Mouse (Mus musculus) embryonic facial prominence, embryonic 15.5 days (tissue): ENCODE measurements around the gene Ebf1. TPM values are rescaled to one million over a fixed set of nuclear protein-coding genes. Genes with fewer than 3 reads are reported as not detected.

Experiments used
- ATAC-seq: fragments of 200-750 bp; cut with Nextera tagmentation; 2 replicates; pipeline ENCODE4 v1.8.0; 2017; ENCODE audit warnings: low read depth, moderate TSS enrichment; ENCODE audit not compliant: insufficient number of reproducible peaks, low FRiP score, low TSS enrichment
- H3K27ac ChIP-seq: fragments of 300-500 bp; sonication (generic); replicated peaks from 2 replicates; pipeline ENCODE4 v1.5.1; 2015; ENCODE audit warnings: mild to moderate bottlenecking, inconsistent platforms
- H3K27me3 ChIP-seq: fragments of 300-500 bp; sonication (generic); 2 replicates; pipeline ENCODE4 v1.6.1; 2015; ENCODE audit warnings: inconsistent platforms
- H3K36me3 ChIP-seq: fragments of 300-500 bp; sonication (generic); 2 replicates; pipeline ENCODE4 v1.6.1; 2015; ENCODE audit warnings: mild to moderate bottlenecking, inconsistent platforms
- H3K4me1 ChIP-seq: fragments of 300-500 bp; sonication (generic); 2 replicates; pipeline ENCODE4 v1.6.1; 2015; ENCODE audit warnings: inconsistent platforms
- H3K4me2 ChIP-seq: fragments of 300-500 bp; sonication (generic); replicated peaks from 2 replicates; pipeline ENCODE4 v1.6.1; 2015; ENCODE audit warnings: mild to moderate bottlenecking, inconsistent platforms
- H3K4me3 ChIP-seq: fragments of 300-500 bp; sonication (generic); replicated peaks from 2 replicates; pipeline ENCODE4 v1.5.1; 2015; ENCODE audit warnings: mild to moderate bottlenecking, inconsistent platforms
- H3K9ac ChIP-seq: fragments of 300-500 bp; sonication (generic); 2 replicates; pipeline ENCODE4 v1.6.1; 2015; ENCODE audit warnings: inconsistent platforms
- H3K9me3 ChIP-seq: fragments of 300-500 bp; sonication (generic); replicated peaks from 2 replicates; pipeline ENCODE4 v1.6.1; 2016; ENCODE audit warnings: inconsistent platforms
- WGBS: fragments of 180-500 bp; shearing (Covaris S2); methylation state at CpG from one replicate; pipeline ENCODE4 v1.1.7; 2015; 5-methylcytosine and 5-hydroxymethylcytosine counted together
- polyA plus RNA-seq: library from polyadenylated mRNA; unstranded; fragments of >200 nt; fragmentation: Nextera tagmentation; extraction: Ambion mirVana; gene quantifications from 2 replicates; pipeline ENCODE4 v1.2.1, GENCODE M21; 2015

Gene Ebf1
- polyA plus RNA-seq, 1 experiment from 2014 or later, result 65.7 TPM

DNA sequence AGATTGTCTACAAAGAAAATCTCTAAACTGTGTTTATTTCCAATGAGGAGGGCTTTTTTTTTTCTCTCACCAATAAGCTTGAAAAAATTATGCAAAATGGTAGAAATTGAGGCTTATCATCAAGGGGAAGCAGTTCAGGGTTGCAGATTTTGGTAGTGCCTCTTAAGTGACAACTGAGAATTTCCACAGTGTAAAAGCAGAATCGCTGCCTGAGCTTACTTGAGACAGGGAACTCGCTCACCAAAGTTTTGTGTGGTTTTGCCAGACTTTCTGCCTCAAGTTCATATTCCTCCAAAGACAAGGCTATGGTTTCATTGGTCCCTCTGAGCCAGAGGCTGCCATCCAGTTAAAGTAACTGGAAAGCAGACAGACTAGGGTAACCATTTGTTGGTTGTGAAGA lies 128.8 kb downstream of the Ebf1 start:
- H3K27ac ChIP-seq, result no peak overlapping the region
- no peak overlapping the region for H3K4me3 ChIP-seq
- H3K9ac ChIP-seq, result no peak overlapping the region
- no peak for ATAC-seq
- no peak overlapping the region for H3K4me2 ChIP-seq
- WGBS, result 88% methylated on average over 2 of the region's 2 CpGs
- no peaks in the 10 kb centered on the region for H3K9me3 ChIP-seq
- H3K4me1 ChIP-seq, result peaks cover 4% of the 10 kb centered on the region
- H3K27me3 ChIP-seq, result no peaks in the 10 kb centered on the region; the same call in 1 of the 2 replicates
- no peaks in the 10 kb centered on the region for H3K36me3 ChIP-seq

DNA sequence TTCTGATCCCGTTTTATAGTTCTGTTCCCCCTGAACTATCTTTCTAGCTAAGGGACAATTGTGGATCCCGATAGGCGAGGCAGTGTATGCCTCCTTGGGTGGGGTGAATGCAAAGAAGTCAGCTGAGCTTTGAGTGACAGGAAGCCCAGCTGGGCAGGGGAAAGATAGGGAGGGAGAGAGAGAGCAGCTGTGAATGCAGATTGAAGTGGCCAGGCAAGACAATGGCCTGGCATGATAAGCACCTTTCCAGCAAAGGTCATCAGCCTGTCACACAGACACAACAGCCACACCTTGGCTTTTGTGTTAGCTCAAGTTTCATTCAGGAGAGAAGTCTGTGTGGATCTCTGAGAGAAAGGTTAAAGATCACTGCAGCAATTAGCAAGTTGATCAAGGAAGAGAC lies 129.6 kb downstream of the Ebf1 start:
- H3K4me3 ChIP-seq, result no peak overlapping the region
- no peak overlapping the region for H3K4me2 ChIP-seq
- no peak overlapping the region for H3K9ac ChIP-seq
- no peaks in the 10 kb centered on the region for H3K4me1 ChIP-seq
- H3K9me3 ChIP-seq, result no peaks in the 10 kb centered on the region
- H3K27ac ChIP-seq, result no peak overlapping the region
- no peaks in the 10 kb centered on the region for H3K36me3 ChIP-seq
- 38% methylated on average over 3 of the region's 3 CpGs for WGBS
- ATAC-seq, result no peak
- no peaks in the 10 kb centered on the region for H3K27me3 ChIP-seq

DNA sequence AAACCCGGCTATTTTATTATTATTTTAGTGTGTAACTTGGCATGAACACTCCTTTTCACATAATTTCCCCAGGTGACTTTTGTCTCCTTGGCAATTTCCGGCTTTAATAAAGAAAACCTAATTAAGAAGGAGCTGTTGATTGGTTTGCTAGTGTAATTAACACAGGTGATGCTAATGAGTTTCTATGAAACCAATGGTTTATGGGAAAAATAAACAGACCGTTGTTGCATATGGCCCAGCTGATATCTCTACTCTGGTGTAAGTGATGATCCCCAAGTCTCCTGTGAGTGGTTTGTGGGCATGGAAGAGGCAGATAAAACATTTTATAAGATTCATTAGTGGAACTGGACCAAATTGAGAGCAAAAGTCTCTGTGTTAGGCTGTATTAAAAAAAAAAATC lies 132.2 kb downstream of the Ebf1 start:
- H3K4me1 ChIP-seq, result no peaks in the 10 kb centered on the region
- H3K9ac ChIP-seq, result no peak overlapping the region
- H3K4me3 ChIP-seq, result no peak overlapping the region
- no peaks in the 10 kb centered on the region for H3K27me3 ChIP-seq
- no peak overlapping the region for H3K4me2 ChIP-seq
- no peaks in the 10 kb centered on the region for H3K36me3 ChIP-seq
- H3K9me3 ChIP-seq, result no peaks in the 10 kb centered on the region
- ATAC-seq, result no peak
- no peak overlapping the region for H3K27ac ChIP-seq
- WGBS, result 82% methylated on average over 3 of the region's 3 CpGs

DNA sequence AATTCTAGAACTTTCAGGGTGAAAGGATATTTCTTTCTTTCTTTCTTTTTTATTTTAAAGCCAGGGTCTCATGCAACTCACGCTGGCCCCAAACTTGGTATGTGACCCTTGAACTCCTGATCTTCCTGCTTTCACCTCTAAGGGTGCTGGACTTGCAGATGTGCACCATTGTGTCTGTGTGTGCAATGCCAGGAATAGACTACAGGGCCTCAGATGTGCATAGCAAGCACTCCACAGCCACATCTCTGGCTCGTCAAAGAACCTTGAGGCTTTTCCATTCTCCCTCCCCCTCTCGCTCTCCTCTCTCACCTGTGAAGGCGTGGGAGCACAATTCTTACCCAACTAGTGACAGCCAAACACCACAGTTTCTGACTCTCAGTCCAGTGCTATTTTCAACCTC lies 137.2 kb downstream of the Ebf1 start:
- Histone ChIP-seq H3K9me3 (no peaks in the 10 kb centered on the region), H3K4me3 (no peak overlapping the region), H3K36me3 (no peaks in the 10 kb centered on the region), H3K27me3 (no peaks in the 10 kb centered on the region), H3K9ac (no peak overlapping the region), H3K27ac (no peak overlapping the region), H3K4me2 (no peak overlapping the region), H3K4me1 (no peaks in the 10 kb centered on the region)
- no peak for ATAC-seq
- WGBS, result 67% methylated on average over 4 of the region's 4 CpGs

DNA sequence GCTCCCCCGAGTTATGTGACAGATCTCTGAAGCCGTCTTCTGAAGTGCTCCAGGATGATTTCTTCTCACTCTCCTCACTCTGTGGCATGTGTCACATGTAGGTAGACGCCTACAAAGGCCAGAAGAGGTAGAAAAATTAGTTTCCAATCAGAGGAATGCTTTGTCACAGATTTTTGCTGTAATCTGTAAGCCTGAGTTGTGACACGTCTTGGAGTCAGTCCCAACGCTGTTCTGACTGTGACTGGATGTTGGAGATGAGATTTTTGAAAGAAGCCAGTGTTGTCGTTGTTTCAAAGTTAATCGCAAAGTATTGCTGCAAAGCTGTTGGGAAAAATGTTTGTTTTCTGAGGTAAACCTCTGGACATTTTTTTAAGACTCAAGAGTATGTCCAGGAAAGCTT lies 139.2 kb downstream of the Ebf1 start:
- no peak overlapping the region for H3K4me3 ChIP-seq
- ATAC-seq, result no peak
- WGBS, result 66% methylated on average over 7 of the region's 7 CpGs

DNA sequence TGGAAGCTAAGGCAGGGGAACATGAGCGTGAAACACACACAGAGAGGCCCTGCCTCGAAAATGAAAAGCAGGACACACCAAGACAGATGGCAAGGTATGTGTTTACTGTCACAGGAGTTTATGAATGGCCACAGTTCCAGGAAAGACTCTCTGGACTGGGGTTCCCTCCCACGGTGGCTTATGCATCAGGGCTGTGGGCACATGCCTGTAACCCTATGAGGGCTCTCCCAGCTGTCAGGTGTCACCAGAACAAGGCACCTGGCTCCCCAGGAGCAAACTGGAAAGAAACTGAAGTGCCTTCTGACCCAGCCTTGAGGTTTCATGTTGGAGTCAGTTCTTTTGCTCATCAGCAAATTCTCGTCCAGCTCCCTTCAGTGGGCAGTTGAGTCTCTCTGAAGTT lies 141.7 kb downstream of the Ebf1 start:
- WGBS, result 73% methylated on average over 4 of the region's 4 CpGs
- no peak overlapping the region for H3K27ac ChIP-seq
- no peaks in the 10 kb centered on the region for H3K9me3 ChIP-seq
- H3K4me3 ChIP-seq, result no peak overlapping the region
- H3K4me2 ChIP-seq, result no peak overlapping the region
- H3K4me1 ChIP-seq, result peaks cover 9% of the 10 kb centered on the region; the same call in 1 of the 2 replicates
- no peak for ATAC-seq
- no peak overlapping the region for H3K9ac ChIP-seq
- H3K27me3 ChIP-seq, result no peaks in the 10 kb centered on the region
- no peaks in the 10 kb centered on the region for H3K36me3 ChIP-seq

More for the DNA sequence above, 139.2 kb downstream of the Ebf1 start:
- H3K27ac ChIP-seq, result no peak overlapping the region
- no peak overlapping the region for H3K9ac ChIP-seq
- no peaks in the 10 kb centered on the region for H3K27me3 ChIP-seq
- H3K9me3 ChIP-seq, result no peaks in the 10 kb centered on the region
- no peaks in the 10 kb centered on the region for H3K36me3 ChIP-seq
- no peak overlapping the region for H3K4me2 ChIP-seq
- peaks cover 6% of the 10 kb centered on the region; the same call in 1 of the 2 replicates for H3K4me1 ChIP-seq

DNA sequence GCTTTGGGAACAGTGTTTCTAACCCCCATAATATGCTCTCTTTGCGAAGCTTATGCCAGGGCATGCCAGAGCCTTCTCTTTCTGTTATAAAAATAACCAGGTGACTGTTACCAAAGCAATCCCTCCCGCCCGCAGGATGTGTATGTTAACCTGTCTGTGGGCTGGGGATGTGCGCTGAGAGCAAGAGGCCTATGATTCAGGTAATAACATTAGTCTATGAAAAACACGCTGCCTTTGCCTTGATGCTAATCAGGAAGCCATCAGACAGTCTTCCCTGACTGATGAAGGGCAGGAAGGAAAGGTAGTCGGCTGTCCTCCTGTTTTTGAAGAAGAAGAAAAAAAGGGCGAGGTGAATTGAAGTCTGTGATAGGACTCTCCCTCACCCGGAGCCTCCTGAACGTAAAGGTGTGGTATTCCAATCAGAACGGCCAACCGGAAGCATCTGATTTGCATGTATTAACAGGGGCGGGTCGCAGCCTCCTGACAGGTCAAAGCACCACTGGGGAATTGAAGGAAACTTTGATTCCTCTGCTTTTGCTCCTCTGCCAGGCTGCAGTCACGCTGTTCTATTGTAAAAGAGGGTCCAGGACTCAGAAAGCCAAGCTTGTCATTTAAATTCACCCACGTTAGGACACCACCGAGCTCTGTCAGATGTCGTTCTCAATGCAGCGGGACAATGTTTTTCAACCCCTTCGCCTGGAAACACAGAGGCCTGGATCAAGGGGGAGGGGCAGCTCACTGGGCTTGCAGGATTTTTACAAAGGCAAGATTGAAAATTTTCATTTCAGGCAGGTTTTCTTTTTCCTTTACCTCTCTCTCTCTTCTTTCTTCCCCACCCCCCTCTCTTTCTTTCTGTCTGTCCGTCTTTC lies 144.2 kb downstream of the Ebf1 start:
- H3K36me3 ChIP-seq, result no peaks in the 10 kb centered on the region
- H3K4me3 ChIP-seq, result no peak overlapping the region
- no peak overlapping the region for H3K27ac ChIP-seq
- no peaks in the 10 kb centered on the region for H3K27me3 ChIP-seq
- H3K4me1 ChIP-seq, result peaks cover 9% of the 10 kb centered on the region; the same call in 1 of the 2 replicates
- WGBS, result 17% methylated on average over 20 of the region's 20 CpGs
- H3K9ac ChIP-seq, result no peak overlapping the region
- no peaks in the 10 kb centered on the region for H3K9me3 ChIP-seq
- no peak overlapping the region for H3K4me2 ChIP-seq
- no peak for ATAC-seq

DNA sequence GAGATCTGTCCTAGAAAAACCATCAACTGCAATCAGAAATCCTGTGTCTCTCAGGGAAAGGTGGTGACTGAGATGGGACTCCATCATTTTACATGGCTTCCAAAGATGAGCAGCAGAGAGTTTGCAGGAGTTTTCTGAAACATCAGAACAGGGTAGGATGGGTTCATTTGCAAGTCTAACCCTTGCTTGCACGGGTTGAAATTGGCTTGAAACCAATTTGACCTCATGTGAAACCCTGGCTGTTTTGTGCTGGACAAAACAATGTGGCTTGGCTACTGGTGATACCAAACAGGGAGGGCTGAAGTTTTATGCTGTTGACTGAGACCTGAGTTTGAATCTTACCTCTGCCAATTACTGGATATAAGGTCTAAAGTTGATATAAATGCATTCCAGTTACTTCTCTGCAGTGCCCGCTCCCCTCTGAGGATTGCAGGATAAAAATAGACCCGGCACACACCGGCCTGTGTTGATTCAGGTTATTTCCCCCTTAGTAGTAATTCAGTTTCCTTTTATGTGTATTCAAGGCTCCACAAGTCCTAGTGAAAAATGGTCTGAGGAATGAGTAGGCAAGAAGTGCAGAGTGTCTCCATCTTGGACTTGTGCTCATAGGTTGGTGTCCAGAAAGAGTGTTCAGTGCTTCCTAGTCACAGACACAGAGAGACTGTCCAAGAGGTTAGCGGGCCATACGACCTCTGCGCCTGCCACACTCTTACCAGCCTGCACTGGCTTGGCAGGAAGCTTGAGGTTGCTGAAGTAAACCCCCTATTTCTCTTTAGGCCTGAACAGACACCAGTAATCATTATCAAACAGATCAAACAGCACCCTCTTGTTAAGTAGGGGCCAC lies 147.1 kb downstream of the Ebf1 start:
- Histone ChIP-seq H3K9ac (no peak overlapping the region), H3K4me1 (peaks cover 9% of the 10 kb centered on the region; the same call in 1 of the 2 replicates), H3K27ac (no peak overlapping the region), H3K4me2 (no peak overlapping the region), H3K9me3 (no peaks in the 10 kb centered on the region), H3K4me3 (no peak overlapping the region), H3K36me3 (no peaks in the 10 kb centered on the region), H3K27me3 (no peaks in the 10 kb centered on the region)
- ATAC-seq, result no peak
- 72% methylated on average over 7 of the region's 7 CpGs for WGBS

DNA sequence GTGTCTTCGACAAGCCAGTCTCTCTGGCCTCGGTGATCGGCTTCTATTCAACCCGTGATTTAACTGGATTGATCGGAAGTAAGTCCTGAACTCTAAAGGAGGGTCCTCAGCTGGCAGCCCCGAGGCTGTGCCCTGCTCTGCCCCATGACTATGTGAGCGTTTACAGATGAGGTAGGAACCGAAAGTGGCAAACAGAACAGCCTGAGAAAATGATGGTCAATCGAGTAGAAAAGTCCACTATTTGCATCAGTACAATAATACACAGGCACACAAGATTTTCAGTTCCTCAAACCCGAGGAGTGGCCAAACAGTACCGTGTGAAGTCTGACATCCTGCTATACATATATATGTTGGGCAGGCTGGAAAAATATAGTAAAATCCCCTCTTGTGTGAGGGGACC lies 147.9 kb downstream of the Ebf1 start:
- Histone ChIP-seq H3K27me3 (no peaks in the 10 kb centered on the region), H3K4me1 (peaks cover 9% of the 10 kb centered on the region; the same call in 1 of the 2 replicates), H3K4me3 (no peak overlapping the region), H3K9ac (no peak overlapping the region), H3K27ac (no peak overlapping the region), H3K4me2 (no peak overlapping the region), H3K9me3 (no peaks in the 10 kb centered on the region), H3K36me3 (no peaks in the 10 kb centered on the region)
- WGBS, result 59% methylated on average over 11 of the region's 11 CpGs
- ATAC-seq, result no peak

DNA sequence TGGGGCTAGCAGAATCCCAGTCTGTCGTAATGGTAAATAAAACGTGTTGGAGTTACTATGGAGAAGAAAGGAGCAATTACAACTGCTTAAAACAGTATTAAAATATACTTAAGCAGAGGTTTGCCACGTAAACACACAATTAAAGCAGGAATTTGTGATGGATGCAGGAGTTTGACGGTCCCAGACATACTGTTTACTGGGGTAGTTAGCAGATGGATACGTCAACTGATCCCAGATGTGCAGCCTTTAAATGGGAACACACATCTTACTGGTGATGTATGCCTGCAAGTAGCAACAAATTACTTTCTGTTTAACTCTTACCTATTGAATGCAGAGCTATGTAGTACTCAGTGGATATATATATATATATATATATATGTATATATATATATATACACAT lies 149.1 kb downstream of the Ebf1 start:
- Histone ChIP-seq H3K27me3 (no peaks in the 10 kb centered on the region), H3K36me3 (no peaks in the 10 kb centered on the region), H3K4me1 (peaks cover 5% of the 10 kb centered on the region; the same call in 1 of the 2 replicates), H3K9ac (no peak overlapping the region), H3K27ac (no peak overlapping the region), H3K4me2 (no peak overlapping the region), H3K4me3 (no peak overlapping the region), H3K9me3 (no peaks in the 10 kb centered on the region)
- 29% methylated on average over 5 of the region's 5 CpGs for WGBS
- ATAC-seq, result no peak

DNA sequence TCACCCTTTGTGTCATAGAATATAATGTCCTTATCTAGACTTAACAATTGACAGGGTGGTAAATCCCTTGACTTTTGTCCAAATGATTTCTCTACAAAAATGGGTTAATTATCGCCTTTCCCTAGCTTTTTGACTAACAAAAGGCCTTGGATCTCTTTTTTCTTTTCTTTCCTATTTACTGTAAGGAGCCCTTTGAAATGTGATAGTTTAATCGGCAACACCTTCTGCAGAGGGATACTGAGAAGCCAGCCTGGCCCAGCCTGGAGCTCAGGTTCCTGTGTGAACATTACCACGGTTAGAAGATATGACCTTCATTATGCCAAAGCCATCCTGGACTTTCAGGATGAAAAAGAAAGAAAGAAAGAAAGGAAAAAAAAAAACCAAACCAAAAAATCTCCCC lies 150.2 kb downstream of the Ebf1 start:
- WGBS, result 14% methylated on average over 3 of the region's 3 CpGs
- H3K4me2 ChIP-seq, result no peak overlapping the region

More for the DNA sequence above, 150.2 kb downstream of the Ebf1 start:
- Histone ChIP-seq H3K4me1 (no peaks in the 10 kb centered on the region), H3K9ac (no peak overlapping the region), H3K27me3 (no peaks in the 10 kb centered on the region), H3K9me3 (no peaks in the 10 kb centered on the region), H3K4me3 (no peak overlapping the region), H3K36me3 (no peaks in the 10 kb centered on the region), H3K27ac (no peak overlapping the region)
- ATAC-seq, result no peak
